Mouse (Mus musculus): ENCODE measurements around the gene Col4a1.

The Col4a1 gene

DNA sequence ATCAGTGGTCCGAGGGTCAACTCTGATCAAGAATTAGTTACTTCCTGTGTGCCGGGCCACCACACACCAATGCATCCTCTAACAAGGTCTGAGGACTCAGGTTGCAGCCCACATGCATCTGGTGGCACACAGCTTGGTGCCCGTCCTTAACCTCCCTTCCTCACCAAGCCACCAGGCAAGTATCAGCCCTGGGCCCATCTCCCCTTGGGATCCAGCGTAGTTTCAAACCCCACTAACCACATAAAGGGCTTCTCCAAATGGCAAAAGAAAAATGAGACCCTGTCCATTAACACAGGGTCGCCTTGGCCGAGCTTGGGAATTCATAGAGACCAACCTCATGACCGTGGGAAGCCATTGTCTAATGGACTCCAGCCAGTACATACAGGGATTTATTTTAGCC is 56.2 kb downstream of the Col4a1 start:
- H3K27me3 ChIP-seq (ENCODE audit: control insufficient read depth, insufficient read depth, low read length, poor library complexity, severe bottlenecking) = no peaks in the 10 kb centered on the region
- DNase-seq (ENCODE audit: low read depth, low spot score) = no peak
- no peaks in the 10 kb centered on the region for H3K36me3 ChIP-seq (ENCODE audit: control insufficient read depth, insufficient read depth, low read length, poor library complexity, severe bottlenecking)

DNA sequence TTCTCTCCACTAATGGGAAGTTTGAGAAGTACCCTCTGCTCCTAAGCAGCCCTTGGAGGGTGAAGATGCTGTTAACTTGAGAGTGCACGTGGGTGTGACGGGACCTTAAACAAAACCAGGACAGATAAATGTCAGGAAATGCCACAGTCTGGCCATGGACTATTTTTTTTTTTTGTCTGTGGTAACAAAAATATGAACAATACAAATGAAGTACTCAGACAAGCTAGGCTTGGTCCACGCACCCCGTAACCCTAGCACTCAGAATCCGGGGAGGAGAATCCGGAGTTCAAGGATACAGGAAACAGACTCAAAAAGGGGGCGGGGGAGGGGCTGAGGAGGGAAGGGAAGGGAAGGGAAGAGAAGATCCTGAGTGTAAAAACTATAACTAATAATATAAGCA is 56.9 kb downstream of the Col4a1 start:
- DNase-seq (ENCODE audit: low read depth, low spot score) = no peak
- H3K27me3 ChIP-seq (ENCODE audit: control insufficient read depth, insufficient read depth, low read length, poor library complexity, severe bottlenecking) = no peaks in the 10 kb centered on the region
- no peaks in the 10 kb centered on the region for H3K36me3 ChIP-seq (ENCODE audit: control insufficient read depth, insufficient read depth, low read length, poor library complexity, severe bottlenecking)

DNA sequence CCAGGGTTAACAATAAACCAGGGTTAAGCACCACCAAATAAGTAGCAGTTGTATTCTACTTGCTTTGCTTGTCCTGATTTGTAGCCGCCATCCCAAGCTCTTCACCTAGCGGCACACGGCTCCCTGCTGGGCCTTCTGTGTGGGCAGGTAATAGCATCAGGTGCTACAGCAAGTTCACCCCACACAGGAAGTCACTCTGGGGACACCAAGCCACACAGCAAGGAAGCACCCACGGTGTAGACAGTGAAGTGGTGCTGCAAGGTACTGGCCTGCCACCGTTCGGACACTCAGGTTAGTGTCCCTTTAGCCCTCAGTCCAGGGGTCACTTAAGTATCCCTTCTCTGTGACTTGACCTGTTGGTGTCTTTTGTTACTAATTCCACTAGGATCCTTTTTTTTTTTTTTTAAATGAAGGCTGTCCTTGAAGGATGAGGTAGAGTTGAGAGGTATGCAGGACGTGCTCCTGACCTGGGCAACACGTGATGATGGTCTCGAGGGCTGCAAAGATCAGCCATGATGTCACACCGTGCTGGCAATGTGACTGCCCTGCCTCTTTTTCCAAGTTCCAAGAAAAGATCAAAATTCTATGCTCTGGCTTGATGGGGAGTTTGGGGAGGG is 57.6 kb downstream of the Col4a1 start:
- Histone ChIP-seq H3K36me3 (ENCODE audit: control insufficient read depth, insufficient read depth, low read length, poor library complexity, severe bottlenecking) (no peaks in the 10 kb centered on the region), H3K27me3 (ENCODE audit: control insufficient read depth, insufficient read depth, low read length, poor library complexity, severe bottlenecking) (no peaks in the 10 kb centered on the region)
- DNase-seq (ENCODE audit: low read depth, low spot score) = no peak

DNA sequence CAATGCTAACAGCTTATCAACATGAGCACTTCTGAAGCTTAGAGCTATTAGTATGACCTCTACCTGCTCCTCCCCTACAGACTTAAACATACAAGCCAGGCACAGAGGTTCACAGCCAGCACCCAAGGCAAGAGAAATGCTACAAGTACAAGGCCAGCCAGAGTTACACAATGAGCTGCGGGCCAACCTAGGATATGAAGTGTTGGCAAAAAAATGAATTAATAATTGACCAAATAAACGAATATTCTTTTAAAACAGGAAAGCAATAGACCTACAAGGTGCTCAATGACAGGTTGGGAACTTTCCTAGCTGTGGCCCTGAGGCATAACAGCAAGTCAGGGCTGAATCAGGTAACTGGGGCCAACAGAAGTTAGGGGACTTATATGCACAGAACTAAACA is 58.1 kb downstream of the Col4a1 start:
- H3K27me3 ChIP-seq (ENCODE audit: control insufficient read depth, insufficient read depth, low read length, poor library complexity, severe bottlenecking) = no peaks in the 10 kb centered on the region
- no peaks in the 10 kb centered on the region for H3K36me3 ChIP-seq (ENCODE audit: control insufficient read depth, insufficient read depth, low read length, poor library complexity, severe bottlenecking)
- DNase-seq (ENCODE audit: low read depth, low spot score) = no peak

DNA sequence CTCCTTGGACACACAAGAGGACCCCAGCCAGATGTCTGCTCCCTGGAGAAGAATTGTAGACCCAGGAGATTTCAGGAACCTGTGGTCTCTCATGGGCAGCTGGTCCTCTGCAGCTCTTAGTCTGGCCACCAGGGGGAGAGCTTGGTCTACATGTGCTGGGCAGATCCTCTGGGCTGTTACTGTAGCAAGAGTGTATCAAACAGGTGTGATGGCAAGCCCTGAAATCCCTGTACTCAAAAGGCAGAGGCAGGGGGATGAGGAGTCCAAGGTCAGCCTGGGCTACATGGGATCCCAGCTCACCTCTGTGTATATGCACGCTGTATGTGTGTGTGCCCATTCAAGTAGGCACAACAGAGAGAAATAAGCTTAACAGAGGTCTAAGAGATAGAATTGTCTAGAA is 59.1 kb downstream of the Col4a1 start:
- no peaks in the 10 kb centered on the region for H3K36me3 ChIP-seq (ENCODE audit: control insufficient read depth, insufficient read depth, low read length, poor library complexity, severe bottlenecking)
- no peaks in the 10 kb centered on the region for H3K27me3 ChIP-seq (ENCODE audit: control insufficient read depth, insufficient read depth, low read length, poor library complexity, severe bottlenecking)
- peak; percentile 59 for DNase-seq (ENCODE audit: low read depth, low spot score)

DNA sequence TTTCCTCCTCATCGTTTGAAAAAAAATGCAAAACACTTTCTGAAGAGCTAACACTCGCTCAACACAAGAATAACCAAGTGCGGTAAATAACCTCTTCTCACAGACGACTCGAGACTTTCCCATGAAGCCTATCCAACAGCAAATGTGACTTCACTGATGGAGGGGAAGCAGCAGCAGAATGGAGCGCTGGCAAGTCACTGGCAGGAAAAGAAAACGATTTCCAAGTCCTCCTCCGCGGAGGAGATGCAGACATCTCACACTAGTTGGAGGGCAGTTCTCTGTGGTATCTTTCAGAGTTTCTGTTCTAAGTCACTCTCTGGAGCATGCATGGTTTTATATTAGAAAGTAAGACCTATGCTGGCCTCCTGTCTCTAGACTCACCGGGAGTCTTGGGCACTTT is 59.6 kb downstream of the Col4a1 start:
- no peak for DNase-seq (ENCODE audit: low read depth, low spot score)
- Histone ChIP-seq H3K27me3 (ENCODE audit: control insufficient read depth, insufficient read depth, low read length, poor library complexity, severe bottlenecking) (no peaks in the 10 kb centered on the region), H3K36me3 (ENCODE audit: control insufficient read depth, insufficient read depth, low read length, poor library complexity, severe bottlenecking) (no peaks in the 10 kb centered on the region)

DNA sequence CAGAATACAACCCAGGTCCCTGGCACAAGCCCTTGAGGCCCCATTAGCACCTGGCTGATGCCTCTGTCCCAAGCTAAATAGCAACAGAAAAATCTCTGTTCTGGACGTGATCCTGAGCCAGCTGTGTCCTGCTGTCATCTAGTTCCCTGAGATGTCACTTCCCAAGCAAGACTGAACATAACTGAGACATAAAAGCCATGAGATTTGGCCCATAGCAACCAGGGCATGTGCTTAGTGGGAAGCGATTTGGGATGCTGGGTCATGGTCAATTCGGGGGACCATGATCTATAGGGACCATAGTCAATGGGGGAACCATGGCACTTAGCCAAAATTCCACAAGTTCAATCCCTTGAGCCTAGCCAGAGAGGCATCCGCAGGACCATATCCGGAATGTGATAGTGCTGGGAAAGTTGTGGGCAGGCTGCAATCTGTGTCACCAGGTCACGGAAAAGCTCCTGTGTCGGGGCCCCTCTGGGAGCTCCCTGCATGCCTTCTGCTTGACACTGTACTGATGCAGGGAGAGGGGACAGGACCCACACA is 60.3 kb downstream of the Col4a1 start:
- Histone ChIP-seq H3K36me3 (ENCODE audit: control insufficient read depth, insufficient read depth, low read length, poor library complexity, severe bottlenecking) (no peaks in the 10 kb centered on the region), H3K27me3 (ENCODE audit: control insufficient read depth, insufficient read depth, low read length, poor library complexity, severe bottlenecking) (no peaks in the 10 kb centered on the region)
- no peak for DNase-seq (ENCODE audit: low read depth, low spot score)

DNA sequence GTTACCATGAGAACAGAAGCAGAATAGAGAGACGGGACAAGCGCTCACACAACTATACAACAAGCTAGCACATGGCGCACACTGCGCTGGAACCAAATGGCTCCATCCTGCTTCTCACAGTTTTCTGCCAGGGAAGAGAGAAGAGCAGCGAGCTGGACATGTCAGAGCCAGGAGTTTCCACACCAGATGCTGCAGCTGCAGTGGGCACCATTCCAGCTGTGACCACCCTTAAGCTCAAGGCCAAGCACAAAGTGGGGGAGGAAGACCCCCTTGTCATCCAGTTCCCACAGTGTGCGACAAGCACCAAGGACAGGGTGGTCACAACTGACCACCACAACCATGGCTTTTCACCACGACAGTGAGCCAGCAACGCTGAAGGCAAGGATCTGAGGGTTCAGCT is 62.5 kb downstream of the Col4a1 start:
- no peak for DNase-seq (ENCODE audit: low read depth, low spot score)
- Histone ChIP-seq H3K36me3 (ENCODE audit: control insufficient read depth, insufficient read depth, low read length, poor library complexity, severe bottlenecking) (no peaks in the 10 kb centered on the region), H3K27me3 (ENCODE audit: control insufficient read depth, insufficient read depth, low read length, poor library complexity, severe bottlenecking) (no peaks in the 10 kb centered on the region)

DNA sequence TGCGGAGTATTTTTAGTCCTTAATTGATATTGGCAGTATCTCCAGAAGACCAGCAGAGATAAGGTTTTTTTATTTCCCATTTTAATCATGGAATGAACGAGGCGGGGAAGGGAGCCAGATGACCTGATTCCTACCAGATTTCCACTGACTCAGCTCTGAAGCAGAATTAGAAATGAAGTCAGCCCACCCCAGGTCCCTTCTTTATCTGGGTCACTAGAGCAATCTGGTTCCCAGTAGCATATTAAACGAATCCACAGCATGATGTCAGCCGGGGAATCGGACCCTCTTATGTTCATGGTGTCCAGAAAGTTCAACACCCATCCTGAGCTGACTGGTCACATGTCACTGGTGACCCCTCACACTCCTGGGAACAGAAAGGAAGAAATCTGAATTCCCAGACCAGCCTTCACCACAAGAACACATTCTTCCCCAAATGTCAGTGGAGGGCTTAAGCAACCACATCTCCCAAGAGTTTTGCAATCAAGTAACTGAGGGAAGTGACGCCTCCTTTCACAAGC is 63.0 kb downstream of the Col4a1 start:
- Histone ChIP-seq H3K36me3 (ENCODE audit: control insufficient read depth, insufficient read depth, low read length, poor library complexity, severe bottlenecking) (no peaks in the 10 kb centered on the region), H3K27me3 (ENCODE audit: control insufficient read depth, insufficient read depth, low read length, poor library complexity, severe bottlenecking) (no peaks in the 10 kb centered on the region)
- no peak for DNase-seq (ENCODE audit: low read depth, low spot score)

DNA sequence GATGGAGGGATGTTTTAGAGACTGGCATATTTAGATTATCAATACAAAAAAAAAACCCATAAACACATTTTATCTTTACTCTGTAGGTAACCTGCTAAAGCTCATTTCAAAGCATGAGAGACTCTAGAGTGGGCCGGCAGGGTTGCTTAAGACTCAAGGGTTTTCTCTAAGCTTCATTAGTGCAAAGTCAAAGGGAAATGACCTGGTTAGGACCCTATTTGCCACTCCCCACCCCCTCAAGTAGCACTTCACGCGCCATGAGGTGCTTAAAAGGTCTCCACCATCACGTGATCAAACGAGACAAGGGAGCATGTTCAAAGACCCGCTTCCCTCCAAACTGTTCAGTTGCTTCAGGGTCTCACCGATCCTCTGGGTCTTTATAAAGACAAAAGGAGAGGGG is 63.9 kb downstream of the Col4a1 start:
- DNase-seq (ENCODE audit: low read depth, low spot score) = no peak
- H3K27me3 ChIP-seq (ENCODE audit: control insufficient read depth, insufficient read depth, low read length, poor library complexity, severe bottlenecking) = no peaks in the 10 kb centered on the region
- no peaks in the 10 kb centered on the region for H3K36me3 ChIP-seq (ENCODE audit: control insufficient read depth, insufficient read depth, low read length, poor library complexity, severe bottlenecking)

DNA sequence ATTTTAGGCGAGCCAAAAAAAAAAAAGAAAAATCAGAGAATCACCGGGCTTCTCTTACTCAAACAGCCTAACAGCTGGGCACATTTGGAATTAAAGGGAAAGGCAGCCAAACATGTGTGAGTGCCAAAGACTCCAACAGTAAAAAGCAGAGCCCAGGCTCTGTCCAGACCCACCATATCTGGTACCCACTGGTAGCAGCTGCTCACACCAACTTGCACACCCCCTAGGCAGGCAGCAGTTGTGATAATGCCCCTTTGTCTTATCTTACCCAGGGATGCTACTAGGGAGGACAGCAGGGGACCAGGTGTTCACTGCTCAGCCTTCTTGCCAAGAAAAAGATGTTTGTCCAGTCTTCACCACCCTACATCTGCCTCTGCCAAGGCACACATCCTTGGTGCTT is 71.1 kb downstream of the Col4a1 start:
- H3K36me3 ChIP-seq (ENCODE audit: control insufficient read depth, insufficient read depth, low read length, poor library complexity, severe bottlenecking) = no peaks in the 10 kb centered on the region
- no peaks in the 10 kb centered on the region for H3K27me3 ChIP-seq (ENCODE audit: control insufficient read depth, insufficient read depth, low read length, poor library complexity, severe bottlenecking)
- no peak for DNase-seq (ENCODE audit: low read depth, low spot score)

DNA sequence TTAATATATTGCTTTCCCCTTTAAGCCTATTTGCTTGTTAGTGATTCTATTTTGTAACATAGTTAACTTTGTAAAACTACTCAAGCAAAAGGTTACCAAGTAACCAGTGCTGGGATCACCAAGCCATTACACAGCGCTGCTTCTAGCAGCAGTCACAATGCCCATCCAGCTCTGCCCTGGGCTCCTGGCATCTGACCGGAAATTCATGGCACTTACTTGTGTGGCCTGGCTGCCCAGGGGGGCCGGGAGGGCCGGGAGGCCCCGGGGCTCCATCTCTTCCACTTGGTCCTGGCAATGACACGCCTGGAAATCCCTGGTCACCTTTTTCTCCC is 77.8 kb downstream of the Col4a1 start:
- no peaks in the 10 kb centered on the region for H3K36me3 ChIP-seq (ENCODE audit: control insufficient read depth, insufficient read depth, low read length, poor library complexity, severe bottlenecking)
- H3K27me3 ChIP-seq (ENCODE audit: control insufficient read depth, insufficient read depth, low read length, poor library complexity, severe bottlenecking) = no peaks in the 10 kb centered on the region
- no peak for DNase-seq (ENCODE audit: low read depth, low spot score)

DNA sequence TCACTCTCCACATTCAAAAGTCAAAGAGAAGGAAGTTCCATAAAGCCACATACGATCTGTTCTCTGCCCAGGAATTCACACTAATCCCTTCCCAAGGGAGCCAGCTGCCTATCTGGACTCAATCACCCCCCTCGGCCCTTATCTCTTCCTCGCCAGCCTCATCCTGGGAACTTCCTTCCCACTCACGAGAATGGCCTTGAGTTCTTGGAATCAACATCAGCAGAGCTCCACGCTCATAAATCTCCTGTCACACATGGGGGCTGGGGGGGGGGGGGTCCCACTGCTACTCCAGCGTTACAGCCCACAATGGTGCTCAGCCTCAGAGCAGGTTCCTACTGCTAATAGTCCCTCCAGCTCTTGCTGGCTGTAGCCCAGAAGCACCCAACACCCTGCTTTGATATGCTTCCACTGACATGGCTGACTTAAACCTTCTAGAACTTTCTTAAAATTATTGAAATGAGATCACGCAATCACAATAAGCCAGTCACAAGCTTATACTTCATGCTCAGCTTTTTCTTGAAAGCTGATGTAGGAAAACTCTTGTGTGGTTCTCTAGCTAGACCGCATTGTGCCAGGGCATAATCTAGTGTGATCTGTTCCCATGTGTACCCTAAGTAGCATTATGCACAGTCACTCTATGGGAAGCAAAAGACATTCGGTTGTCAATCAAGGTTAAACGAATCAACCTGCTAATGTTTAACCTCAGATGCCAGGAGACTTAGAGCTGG is 78.3 kb downstream of the Col4a1 start:
- no peak for DNase-seq (ENCODE audit: low read depth, low spot score)
- no peaks in the 10 kb centered on the region for H3K27me3 ChIP-seq (ENCODE audit: control insufficient read depth, insufficient read depth, low read length, poor library complexity, severe bottlenecking)
- no peaks in the 10 kb centered on the region for H3K36me3 ChIP-seq (ENCODE audit: control insufficient read depth, insufficient read depth, low read length, poor library complexity, severe bottlenecking)

DNA sequence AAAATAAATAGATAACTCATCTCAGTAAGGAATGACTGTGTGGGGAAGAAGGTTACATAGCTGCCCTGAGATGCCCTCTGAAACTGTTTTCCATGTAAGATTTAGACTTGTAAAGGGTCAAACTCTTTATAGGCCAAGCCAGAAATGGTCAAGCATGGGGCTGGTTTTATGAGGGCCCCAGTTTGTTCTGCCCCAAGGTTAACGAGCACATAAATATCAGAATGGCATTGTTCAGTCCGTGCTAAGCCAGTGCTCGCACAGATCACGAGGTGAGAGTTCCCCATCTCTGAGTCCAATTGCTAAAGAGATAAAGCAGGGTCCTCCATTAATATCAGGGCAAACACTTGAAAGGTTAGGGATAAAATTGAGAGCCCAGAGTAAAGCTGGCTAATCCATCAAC is 79.6 kb downstream of the Col4a1 start:
- no peak for DNase-seq (ENCODE audit: low read depth, low spot score)
- H3K27me3 ChIP-seq (ENCODE audit: control insufficient read depth, insufficient read depth, low read length, poor library complexity, severe bottlenecking) = no peaks in the 10 kb centered on the region
- H3K36me3 ChIP-seq (ENCODE audit: control insufficient read depth, insufficient read depth, low read length, poor library complexity, severe bottlenecking) = no peaks in the 10 kb centered on the region

DNA sequence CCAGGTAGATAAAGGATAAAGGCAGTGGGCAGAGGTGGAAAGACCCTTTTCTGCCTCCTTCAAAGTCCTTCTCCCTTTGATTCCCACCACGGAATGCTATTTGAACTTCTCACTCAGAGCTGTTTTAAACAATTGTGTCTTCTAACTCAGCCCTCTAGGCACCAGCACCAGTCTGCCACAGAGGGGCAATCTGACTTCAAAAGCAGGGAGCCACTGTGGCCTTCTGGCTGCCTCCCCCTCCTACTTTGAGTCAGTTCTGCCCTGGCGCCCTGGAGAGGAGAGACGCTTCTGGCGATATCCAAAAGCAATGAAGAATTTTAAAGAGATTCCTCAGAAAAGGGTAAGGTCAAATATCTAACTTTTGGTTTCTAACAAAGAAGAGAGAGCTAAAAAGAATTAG is 82.3 kb downstream of the Col4a1 start:
- no peaks in the 10 kb centered on the region for H3K27me3 ChIP-seq (ENCODE audit: control insufficient read depth, insufficient read depth, low read length, poor library complexity, severe bottlenecking)
- no peak for DNase-seq (ENCODE audit: low read depth, low spot score)
- H3K36me3 ChIP-seq (ENCODE audit: control insufficient read depth, insufficient read depth, low read length, poor library complexity, severe bottlenecking) = no peaks in the 10 kb centered on the region
